Mouse (Mus musculus) kidney, postnatal 0 days (tissue): Measurements from ENCODE around the gene Mesp1. TPM values are rescaled to one million over a fixed set of nuclear protein-coding genes. Genes with fewer than 3 reads are reported as not detected.

Experiments
- ATAC-seq: fragments of 200-750 bp; cut with Nextera tagmentation; replicated peaks from 2 replicates; pipeline ENCODE4 v1.8.0; 2017; ENCODE audit warnings: low read depth, moderate number of reproducible peaks, moderate TSS enrichment, moderate library complexity; ENCODE audit not compliant: low FRiP score
- DNase-seq: peaks from one replicate; pipeline ENCODE4 v3.0.0-alpha.2; 2016; ENCODE audit warnings: low spot score
- H3K27ac ChIP-seq: fragments of 300-500 bp; sonication (generic); 2 replicates; pipeline ENCODE4 v1.5.1; 2014; ENCODE audit warnings: mild to moderate bottlenecking
- H3K27me3 ChIP-seq: fragments of 300-500 bp; sonication (generic); 2 replicates; pipeline ENCODE4 v1.6.1; 2014; ENCODE audit warnings: low read length, mixed read lengths; ENCODE audit not compliant: insufficient read depth
- H3K36me3 ChIP-seq: fragments of 300-500 bp; sonication (generic); 2 replicates; pipeline ENCODE4 v1.6.1; 2014; ENCODE audit warnings: low read length, mixed read lengths; ENCODE audit not compliant: insufficient read depth
- H3K4me1 ChIP-seq: fragments of 300-500 bp; sonication (generic); replicated peaks from 2 replicates; pipeline ENCODE4 v1.6.1; 2014; ENCODE audit warnings: antibody characterized with exemption, low read length, mixed read lengths; ENCODE audit not compliant: insufficient read depth
- H3K4me2 ChIP-seq: fragments of 300-500 bp; sonication (generic); 2 replicates; pipeline ENCODE4 v1.6.1; 2014; ENCODE audit warnings: mild to moderate bottlenecking, low read length, moderate library complexity, mixed read lengths
- H3K4me3 ChIP-seq: fragments of 300-500 bp; sonication (generic); replicated peaks from 2 replicates; pipeline ENCODE4 v1.5.1; 2014; ENCODE audit warnings: low read depth, low read length
- H3K9ac ChIP-seq: fragments of 300-500 bp; sonication (generic); 2 replicates; pipeline ENCODE4 v1.6.1; 2014; ENCODE audit warnings: low read depth, low read length
- H3K9me3 ChIP-seq: fragments of 300-500 bp; sonication (generic); replicated peaks from 2 replicates; pipeline ENCODE4 v1.6.1; 2016; ENCODE audit warnings: low read length, inconsistent platforms, mixed read lengths
- CTCF ChIP-seq: IDR thresholded peaks from 2 replicates; pipeline ENCODE4 v1.5.1; 2016; ENCODE audit warnings: antibody characterized with exemption, low read depth, mild to moderate bottlenecking, moderate library complexity
- WGBS: fragments of 180-500 bp; shearing (Covaris S2); extraction: QIAGEN DNeasy Blood & Tissue Kit; methylation state at CpG from one replicate; pipeline ENCODE4 v1.1.7; 2014; 5-methylcytosine and 5-hydroxymethylcytosine counted together
- polyA plus RNA-seq: library from polyadenylated mRNA; unstranded; fragments of >200 nt; fragmentation: Nextera tagmentation; extraction: Ambion mirVana; gene quantifications from 2 replicates; pipeline ENCODE4 v1.2.1, GENCODE M21; 2015

The Mesp1 gene
- polyA plus RNA-seq, 1 experiment from 2014 or later, result 0.09 TPM

DNA sequence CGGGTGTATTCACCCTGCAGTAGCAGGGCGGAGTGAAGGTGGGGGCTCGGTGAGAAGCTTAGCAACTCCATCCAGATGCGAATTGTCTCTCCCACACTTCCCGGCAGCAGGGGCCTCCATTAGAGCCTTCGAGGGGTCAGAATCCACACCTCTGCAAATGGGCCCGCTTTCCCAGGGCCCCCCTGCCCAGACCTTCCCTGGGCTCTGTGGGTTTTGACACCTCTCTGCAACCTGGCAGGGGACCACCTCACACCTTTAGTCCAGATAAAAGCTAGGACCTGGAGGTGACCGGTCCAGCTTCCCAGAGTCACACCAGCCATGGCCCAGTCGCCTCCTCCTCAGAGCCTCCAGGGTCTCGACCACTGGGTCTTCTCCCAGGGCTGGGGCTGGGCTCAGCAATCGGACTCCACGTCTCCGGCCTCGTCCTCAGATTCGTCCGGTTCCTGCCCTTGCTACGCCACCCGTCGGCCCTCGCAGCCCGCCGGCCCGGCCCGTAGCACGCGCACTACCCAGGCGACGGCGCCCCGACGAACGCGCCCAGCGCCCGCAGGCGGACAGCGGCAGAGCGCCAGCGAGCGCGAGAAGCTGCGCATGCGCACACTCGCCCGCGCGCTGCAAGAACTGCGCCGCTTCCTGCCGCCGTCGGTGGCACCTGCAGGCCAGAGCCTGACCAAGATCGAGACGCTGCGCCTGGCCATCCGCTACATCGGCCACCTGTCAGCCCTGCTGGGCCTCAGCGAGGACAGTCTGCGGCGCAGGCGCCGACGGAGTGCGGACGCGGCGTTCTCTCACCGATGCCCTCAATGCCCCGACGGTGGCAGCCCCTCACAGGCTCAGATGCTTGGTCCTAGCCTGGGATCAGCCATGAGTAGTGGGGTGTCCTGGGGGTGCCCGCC is 17.3 kb upstream of the Mesp1 start, which contains the start of gene Mesp2:
Mesp2 (plus strand) TSS at position 117 of the 896 bp plus-strand sequence.
- DNase-seq (peak; percentile 74), ATAC-seq (peak; percentile 48)
- Histone ChIP-seq H3K9ac (peak within 1 kb of the TSS; percentile 36; the same call in 1 of the 2 replicates), H3K9me3 (no peaks in the 10 kb centered on the region), H3K27me3 (no peaks in the 10 kb centered on the region), H3K4me1 (0 out of 2 replicates have a peak, but pooled peaks cover 3% of the 10 kb centered on the region), H3K27ac (no peak within 1 kb of the TSS), H3K4me2 (peak within 1 kb of the TSS; percentile 40), H3K4me3 (peak within 1 kb of the TSS; percentile 20; the same call in 1 of the 2 replicates), H3K36me3 (no peaks in the 10 kb centered on the region)
- TF ChIP-seq CTCF, result 0 out of 2 replicates have a peak, but pooled peaks have one; percentile 22
- WGBS, result 12% methylated on average over 71 of the region's 71 CpGs

DNA sequence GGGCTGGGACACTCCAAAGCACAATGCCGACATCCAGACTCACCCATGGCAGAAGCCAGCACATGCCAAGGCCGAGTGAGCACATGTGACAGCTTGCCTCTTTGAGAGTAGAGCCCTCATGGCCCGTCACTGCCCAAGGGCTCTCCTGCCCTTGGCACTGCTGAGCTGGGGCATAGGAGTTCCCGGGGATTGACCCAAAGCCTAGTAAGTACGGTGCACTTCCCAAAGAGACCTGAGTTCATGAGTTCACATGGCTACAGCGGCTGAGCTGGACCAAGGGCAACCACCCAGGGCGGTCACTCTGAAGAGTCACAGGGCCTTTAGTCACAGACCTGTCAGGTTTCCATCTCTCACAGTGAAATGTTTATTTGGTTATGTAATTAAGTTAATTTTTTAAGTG is 15.0 kb upstream of the Mesp1 start:
- ATAC-seq, result no peak
- no peaks in the 10 kb centered on the region for H3K9me3 ChIP-seq
- no peaks in the 10 kb centered on the region for H3K27me3 ChIP-seq
- 81% methylated on average over 7 of the region's 7 CpGs for WGBS
- no peak overlapping the region for H3K9ac ChIP-seq
- H3K27ac ChIP-seq, result no peak overlapping the region
- H3K4me2 ChIP-seq, result no peak overlapping the region
- no peak for DNase-seq
- H3K4me3 ChIP-seq, result no peak overlapping the region
- TF ChIP-seq CTCF, result no peak
- no peaks in the 10 kb centered on the region for H3K36me3 ChIP-seq
- H3K4me1 ChIP-seq, result 0 out of 2 replicates have a peak, but pooled peaks cover 3% of the 10 kb centered on the region

GRCm38 (mm10) chr7:79803887-79804286 is 10.3 kb upstream of the Mesp1 start:
- H3K36me3 ChIP-seq, result no peaks in the 10 kb centered on the region
- H3K4me3 ChIP-seq, result no peak overlapping the region
- 24% methylated on average over 2 of the region's 2 CpGs for WGBS
- H3K9me3 ChIP-seq, result no peaks in the 10 kb centered on the region
- H3K27ac ChIP-seq, result no peak overlapping the region
- no peak overlapping the region for H3K9ac ChIP-seq
- TF ChIP-seq CTCF, result no peak
- ATAC-seq, result no peak
- H3K27me3 ChIP-seq, result no peaks in the 10 kb centered on the region
- H3K4me2 ChIP-seq, result no peak overlapping the region
- DNase-seq, result peak; percentile 22
- no peaks in the 10 kb centered on the region; the same call in 1 of the 2 replicates for H3K4me1 ChIP-seq

GRCm38 (mm10) chr7:79802037-79802436 is 8.4 kb upstream of the Mesp1 start:
- ATAC-seq, result no peak

DNA sequence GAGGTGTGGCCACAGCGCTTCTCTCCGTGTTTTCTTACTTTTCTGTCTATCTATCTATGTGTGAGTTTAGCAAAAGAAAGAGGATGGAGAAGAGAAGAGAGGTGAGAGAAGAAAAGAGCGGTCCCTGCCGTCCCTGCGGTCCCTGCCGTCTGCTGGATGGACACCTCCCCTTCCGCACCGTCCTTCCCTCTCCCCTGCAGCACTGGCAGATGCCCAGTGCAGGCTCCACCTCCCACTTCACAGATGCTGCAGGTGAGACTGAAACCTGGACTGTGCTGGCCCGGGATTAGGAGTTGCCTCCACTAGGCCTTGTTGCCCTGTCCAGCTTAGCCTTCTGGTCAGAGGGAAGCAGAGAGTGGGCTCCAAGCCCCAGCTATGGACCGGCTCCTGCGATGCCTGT is 7.8 kb upstream of the Mesp1 start:
- Histone ChIP-seq H3K9ac (no peak overlapping the region), H3K27me3 (no peaks in the 10 kb centered on the region), H3K36me3 (no peaks in the 10 kb centered on the region), H3K4me1 (no peaks in the 10 kb centered on the region; the same call in 1 of the 2 replicates), H3K9me3 (no peaks in the 10 kb centered on the region), H3K27ac (no peak overlapping the region), H3K4me2 (no peak overlapping the region), H3K4me3 (no peak overlapping the region)
- WGBS, result 78% methylated on average over 11 of the region's 11 CpGs
- no peak for DNase-seq
- no peak for ATAC-seq
- TF ChIP-seq CTCF, result no peak

More at GRCm38 (mm10) chr7:79802037-79802436, 8.4 kb upstream of the Mesp1 start:
- H3K4me1 ChIP-seq, result no peaks in the 10 kb centered on the region; the same call in 1 of the 2 replicates
- no peak overlapping the region for H3K4me2 ChIP-seq
- no peak for TF ChIP-seq CTCF
- H3K4me3 ChIP-seq, result no peak overlapping the region
- H3K27me3 ChIP-seq, result no peaks in the 10 kb centered on the region
- H3K36me3 ChIP-seq, result no peaks in the 10 kb centered on the region
- no peak for DNase-seq
- H3K9ac ChIP-seq, result no peak overlapping the region
- H3K9me3 ChIP-seq, result no peaks in the 10 kb centered on the region
- WGBS, result 47% methylated on average over 5 of the region's 5 CpGs
- H3K27ac ChIP-seq, result no peak overlapping the region

- DNase-seq, result no peak
- no peak overlapping the region for H3K9ac ChIP-seq
Observed at GRCm38 (mm10) chr7:79800336-79800735, 6.7 kb upstream of the Mesp1 start.

More at GRCm38 (mm10) chr7:79800336-79800735, 6.7 kb upstream of the Mesp1 start:
- TF ChIP-seq CTCF, result no peak
- Histone ChIP-seq H3K27me3 (no peaks in the 10 kb centered on the region), H3K4me3 (no peak overlapping the region), H3K4me1 (no peaks in the 10 kb centered on the region; the same call in 1 of the 2 replicates), H3K27ac (no peak overlapping the region), H3K9me3 (no peaks in the 10 kb centered on the region), H3K4me2 (no peak overlapping the region), H3K36me3 (no peaks in the 10 kb centered on the region)
- 80% methylated on average over 4 of the region's 4 CpGs for WGBS
- ATAC-seq, result no peak
